Mouse (Mus musculus) CD8-positive naive resting alpha-beta T cell, adult 57 days (primary cell): ENCODE measurements around the gene Elovl5. TPM values are rescaled to one million over a fixed set of nuclear protein-coding genes. Genes with fewer than 3 reads are reported as not detected.

Experiments
- total RNA-seq: library from RNA; stranded (reverse); gene quantifications from one replicate; pipeline ENCODE4 v1.2.4, GENCODE M21; 2023

The Elovl5 gene
- total RNA-seq, result 111 TPM

DNA sequence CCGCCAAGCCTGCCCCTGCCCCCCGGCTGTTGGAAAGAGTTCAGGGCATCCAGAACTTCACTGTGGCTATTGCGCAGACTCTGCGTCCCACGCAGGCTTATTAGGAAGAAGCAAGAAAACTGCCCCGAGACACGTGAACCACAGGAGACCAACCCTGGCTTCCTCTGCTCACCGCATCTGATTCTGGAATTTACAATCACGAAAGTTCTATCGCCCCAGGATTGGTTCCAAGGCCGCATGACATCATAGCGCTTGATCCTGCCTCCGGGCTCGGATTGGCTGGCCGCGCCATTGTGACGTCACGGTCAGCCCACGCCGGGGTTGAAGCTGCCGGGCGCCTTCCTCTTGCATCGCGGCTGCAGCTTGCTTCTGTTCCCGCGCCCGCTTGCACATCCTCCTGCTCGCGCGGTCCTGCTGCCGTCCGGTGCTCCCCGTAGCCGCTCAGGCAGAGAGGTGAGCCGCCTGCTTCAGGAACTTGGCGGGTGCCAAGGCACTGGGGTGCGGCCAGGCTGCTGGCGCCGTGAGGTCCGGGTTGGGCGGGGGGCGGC is at the start of gene Elovl5:
TSS of gene Elovl5 (plus strand) at position 291 of the 548 bp plus-strand sequence.

Other genes with a start within 250 kb of the Elovl5 start
- 32.2 TPM for gene Gclc, start 162.8 kb upstream of the Elovl5 start, total RNA-seq
- gene Gcm1, start 134.6 kb downstream of the Elovl5 start, total RNA-seq, result not detected
- gene Fbxo9, start 191.7 kb downstream of the Elovl5 start, total RNA-seq, result 44.6 TPM
- 6.9 TPM for gene Ick, start 191.8 kb downstream of the Elovl5 start, total RNA-seq